Comparison of ENCODE assay signal across 9 mouse cellular contexts in genomic region chr9:99434892-99435618, GRCm38 (mm10). TPM values are rescaled to one million over a fixed set of nuclear protein-coding genes. Genes with fewer than 3 reads are reported as not detected.
DNase-seq lines count a peak whose midpoint lies in the region; ATAC-seq and TF ChIP-seq lines count a peak whose summit lies in the region.
"Had no signal": no experiment of that assay in that cellular context is flagged by ENCODE, and none has a peak within 500 bp of the region (broad histone marks: within the 10 kb centered on the region; RNA-seq: fewer than 3 reads in every experiment).

No protein-coding gene starts in this region.

- peak overlapping the region; percentile 91 for H3K4me2 ChIP-seq in lung, embryonic 14.5 days
- peak overlapping the region; percentile 81 for H3K4me2 ChIP-seq in limb, embryonic 15.5 days

- peak overlapping the region; percentile 70 for H3K9ac ChIP-seq in lung, embryonic 14.5 days
- H3K9ac ChIP-seq in limb, embryonic 15.5 days = peak overlapping the region; percentile 74

- peaks cover 18% of the 10 kb centered on the region; the same call in 1 of the 2 replicates for H3K27me3 ChIP-seq in lung, embryonic 14.5 days (ENCODE audit: insufficient read depth, low read length)
- H3K27me3 ChIP-seq in hindbrain, embryonic 10.5 days (ENCODE audit: insufficient read depth, poor library complexity, severe bottlenecking) = peaks cover 45% of the 10 kb centered on the region
- peaks cover 18% of the 10 kb centered on the region for H3K27me3 ChIP-seq in limb, embryonic 15.5 days

- H3K36me3 ChIP-seq in lung, embryonic 14.5 days (ENCODE audit: insufficient read depth) = no peaks in the 10 kb centered on the region
- no peaks in the 10 kb centered on the region for H3K36me3 ChIP-seq in hindbrain, embryonic 10.5 days
- no peaks in the 10 kb centered on the region for H3K36me3 ChIP-seq in limb, embryonic 15.5 days

- WGBS in lung, embryonic 14.5 days = 26% methylated on average over 14 of the region's 14 CpGs
- 35% methylated on average over 14 of the region's 14 CpGs for WGBS in hindbrain, embryonic 10.5 days
- 12% methylated on average over 14 of the region's 14 CpGs for WGBS in limb, embryonic 15.5 days

- no peaks in the 10 kb centered on the region for H3K9me3 ChIP-seq in lung, embryonic 14.5 days (ENCODE audit: low read depth, low read length)
- H3K9me3 ChIP-seq in hindbrain, embryonic 10.5 days = no peaks in the 10 kb centered on the region
- H3K9me3 ChIP-seq in limb, embryonic 15.5 days = no peaks in the 10 kb centered on the region

- H3K4me1 ChIP-seq in lung, embryonic 14.5 days (ENCODE audit: insufficient read depth) = 0 out of 2 replicates have a peak, but pooled peaks cover 3% of the 10 kb centered on the region
- peaks cover 37% of the 10 kb centered on the region for H3K4me1 ChIP-seq in hindbrain, embryonic 10.5 days (replicated peaks)
- peaks cover 43% of the 10 kb centered on the region for H3K4me1 ChIP-seq in limb, embryonic 15.5 days

- 0 out of 2 replicates have a peak overlapping the region, but pooled peaks have one; percentile 18 for H3K27ac ChIP-seq in lung, embryonic 14.5 days (ENCODE audit: low read depth)
- H3K27ac ChIP-seq in hindbrain, embryonic 10.5 days = peak overlapping the region; percentile 90
- H3K27ac ChIP-seq in limb, embryonic 15.5 days = peak overlapping the region; percentile 90
- H3K27ac ChIP-seq: macrophage had no signal

- no peak for TF ChIP-seq CTCF in lung, embryonic 14.5 days (IDR thresholded peaks at IDR 0.05; ENCODE audit: low read depth)

- peak; percentile 60 for ATAC-seq in lung, embryonic 14.5 days (ENCODE audit: insufficient read depth)
- ATAC-seq in limb, embryonic 15.5 days (ENCODE audit: insufficient number of reproducible peaks, low FRiP score, low TSS enrichment, low read depth) = peak; percentile 43; the same call in 1 of the 2 replicates

- DNase-seq in lung, embryonic 14.5 days = peak; percentile 51
- no peak for DNase-seq in lung, postnatal 36 days
- DNase-seq in embryo, embryonic 10.5 days (ENCODE audit: low spot score) = peak; percentile 44
- peak; percentile 46 for DNase-seq in hindbrain, embryonic 10.5 days (ENCODE audit: low spot score)
- DNase-seq in right cerebral cortex, postnatal 25 days = peak; percentile 70
- DNase-seq in spleen, postnatal 10 days (ENCODE audit: low spot score in 2 of 2) = no peak
- no peak for DNase-seq in thymus, adult 18-20 months

- peak overlapping the region; percentile 70 for H3K4me3 ChIP-seq in lung, embryonic 14.5 days (ENCODE audit: low read depth, low read length)
- peak overlapping the region; percentile 69 for H3K4me3 ChIP-seq in hindbrain, embryonic 10.5 days
- peak overlapping the region; percentile 79 for H3K4me3 ChIP-seq in limb, embryonic 15.5 days

RNA-seq across cellular contexts. Expression of gene Mras, which starts 2.1 kb away (rescaled TPM):
- 10.3 and 12.2 TPM in 2 replicates for polyA plus RNA-seq in lung, embryonic 14.5 days (2014; fragmentation: Nextera tagmentation; extraction: Ambion mirVana)
- polyA plus RNA-seq in hindbrain, embryonic 10.5 days (2016; fragmentation: Nextera tagmentation; extraction: Ambion mirVana) = 10.9 and 16.0 TPM in 2 replicates
- 25.3 and 27.7 TPM in 2 replicates for polyA plus RNA-seq in limb, embryonic 15.5 days (2015; fragmentation: Nextera tagmentation; extraction: Ambion mirVana)

RNA-seq across cellular contexts. Expression of gene Nme9, which starts 16.2 kb away (rescaled TPM):
- 0.26 TPM in 1 of 2 replicates, not detected in the other for polyA plus RNA-seq in lung, embryonic 14.5 days (2014; fragmentation: Nextera tagmentation; extraction: Ambion mirVana)
- 1.3 TPM in 1 of 2 replicates, not detected in the other for polyA plus RNA-seq in hindbrain, embryonic 10.5 days (2016; fragmentation: Nextera tagmentation; extraction: Ambion mirVana)
- not detected in 2 replicates for polyA plus RNA-seq in limb, embryonic 15.5 days (2015; fragmentation: Nextera tagmentation; extraction: Ambion mirVana)
- polyA plus RNA-seq: macrophage had no signal

Comparison
In these comparisons a context has a peak if more than half of its experiments do, and no peak if none do; other contexts are left out.
1. DNase-seq: peak in lung, embryonic 14.5 days (single experiment), embryo, embryonic 10.5 days (single experiment), hindbrain, embryonic 10.5 days (single experiment) and right cerebral cortex, postnatal 25 days (single experiment); none in lung, postnatal 36 days (single experiment), spleen, postnatal 10 days (0 of 2) and thymus, adult 18-20 months (0 of 2).
2. H3K27ac ChIP-seq: peak in every context shown above with its lines; median percentile 90 in hindbrain, embryonic 10.5 days; 90 in limb, embryonic 15.5 days; 18 in lung, embryonic 14.5 days.
3. Peak in every context shown above with its lines, with median percentiles within 50 percentile points of each other: H3K4me3 ChIP-seq.